Mouse (Mus musculus): Measurements from ENCODE around the gene Rbx1. TPM values are rescaled to one million over a fixed set of nuclear protein-coding genes. Genes with fewer than 3 reads are reported as not detected.

The Rbx1 gene
- 351 TPM for polyA plus RNA-seq (2017; shearing (Covaris generic))

GRCm38 (mm10) chr15:81465901-81466737 is at the start of gene Rbx1:
Gene Rbx1 (plus strand): TSS chr15:81466296.

Other genes with a start within 250 kb of the Rbx1 start
- gene Mchr1, start 230.8 kb upstream of the Rbx1 start, polyA plus RNA-seq (2017; shearing (Covaris generic)), result not detected
- gene Slc25a17, start 105.5 kb upstream of the Rbx1 start, polyA plus RNA-seq (2017; shearing (Covaris generic)), result 72.0 TPM
- gene St13, start 66.2 kb upstream of the Rbx1 start, polyA plus RNA-seq (2017; shearing (Covaris generic)), result 161 TPM
- 14.0 TPM for gene Xpnpep3, start 66.2 kb upstream of the Rbx1 start, polyA plus RNA-seq (2017; shearing (Covaris generic))
- gene Dnajb7, start 58.0 kb upstream of the Rbx1 start, polyA plus RNA-seq (2017; shearing (Covaris generic)), result 0.71 TPM
- gene Ep300, start 119.1 kb downstream of the Rbx1 start, polyA plus RNA-seq (2017; shearing (Covaris generic)), result 33.3 TPM
- 42.5 TPM for gene L3mbtl2, start 197.6 kb downstream of the Rbx1 start, polyA plus RNA-seq (2017; shearing (Covaris generic))
- 3.9 TPM for gene Chadl, start 231.0 kb downstream of the Rbx1 start, polyA plus RNA-seq (2017; shearing (Covaris generic))